Mouse (Mus musculus) liver, embryonic 14.5 days (tissue): Measurements from ENCODE around the gene Nudt22. TPM values are rescaled to one million over a fixed set of nuclear protein-coding genes. Genes with fewer than 3 reads are reported as not detected.

Experiments
- ATAC-seq: fragments of 200-750 bp; cut with Nextera tagmentation; 2 replicates; pipeline ENCODE4 v1.8.0; 2017; ENCODE audit warnings: moderate number of reproducible peaks, mild to moderate bottlenecking, moderate library complexity; ENCODE audit not compliant: insufficient read depth
- DNase-seq, 3 experiments: peaks; one replicate each; pipeline ENCODE4 v3.0.0-alpha.2; 2012 to 2013; ENCODE audit warnings: low read depth in 3 of 3, low spot score in 3 of 3
- H3K27ac ChIP-seq: fragments of 300-500 bp; sonication (generic); 2 replicates; pipeline ENCODE4 v1.5.1; 2014; ENCODE audit warnings: moderate library complexity, mild to moderate bottlenecking, control low read depth, inconsistent platforms
- H3K27me3 ChIP-seq: fragments of 300-500 bp; sonication (generic); 2 replicates; pipeline ENCODE4 v1.6.1; 2014; ENCODE audit warnings: mild to moderate bottlenecking, low read length, moderate library complexity; ENCODE audit not compliant: control insufficient read depth, insufficient read depth
- H3K36me3 ChIP-seq: fragments of 300-500 bp; sonication (generic); replicated peaks from 2 replicates; pipeline ENCODE4 v1.6.1; 2014; ENCODE audit warnings: low read depth; ENCODE audit not compliant: control insufficient read depth, insufficient read depth
- H3K4me1 ChIP-seq, 2 experiments: fragments of 200-500 bp in 1 of 2; fragments of 300-500 bp in 1 of 2; sonication (generic) in 1 of 2; replicated peaks; 2 replicates each; pipeline ENCODE4 v1.6.1; 2012 to 2014; ENCODE audit warnings: antibody characterized with exemption in 1 of 2, inconsistent platforms in 1 of 2, low read length in 1 of 2; ENCODE audit not compliant: control insufficient read depth in 2 of 2, insufficient read depth in 2 of 2
- H3K4me2 ChIP-seq: fragments of 300-500 bp; sonication (generic); 2 replicates; pipeline ENCODE4 v1.6.1; 2014; ENCODE audit warnings: low read depth, mild to moderate bottlenecking, control low read depth, moderate library complexity
- H3K4me3 ChIP-seq, 2 experiments: fragments of 200-500 bp in 1 of 2; fragments of 300-500 bp in 1 of 2; sonication (generic) in 1 of 2; 2 replicates each; pipeline ENCODE4 v1.5.1; 2012 to 2014; ENCODE audit warnings: low read depth in 2 of 2, low read length in 2 of 2, mild to moderate bottlenecking in 2 of 2, control low read depth in 1 of 2, inconsistent platforms in 1 of 2, moderate library complexity in 1 of 2; ENCODE audit not compliant: insufficient read depth in 1 of 2
- H3K9ac ChIP-seq: fragments of 300-500 bp; sonication (generic); replicated peaks from 2 replicates; pipeline ENCODE4 v1.6.1; 2014; ENCODE audit warnings: mild to moderate bottlenecking, control low read depth, moderate library complexity
- H3K9me3 ChIP-seq: fragments of 300-500 bp; sonication (generic); 2 replicates; pipeline ENCODE4 v1.6.1; 2016; ENCODE audit warnings: low read length, mixed read lengths; ENCODE audit not compliant: control insufficient read depth
- CTCF ChIP-seq: IDR thresholded peaks from 2 replicates; pipeline ENCODE4 v1.5.1; 2016; ENCODE audit warnings: antibody characterized with exemption, low read depth, control low read depth
- EP300 ChIP-seq: IDR thresholded peaks from 2 replicates; pipeline ENCODE4 v1.6.1; 2016; ENCODE audit warnings: antibody characterized with exemption, low read depth
- WGBS: fragments of 180-500 bp; shearing (Covaris S2); extraction: QIAGEN DNeasy Blood & Tissue Kit; methylation state at CpG from one replicate; pipeline ENCODE4 v1.1.7; 2014; ENCODE audit not compliant: insufficient replicate concordance; 5-methylcytosine and 5-hydroxymethylcytosine counted together
- polyA plus RNA-seq, 2 experiments: library from polyadenylated mRNA; depleted of rRNA in 1 of 2; stranded (reverse) in 1 of 2; unstranded in 1 of 2; fragments of >200 nt; fragmentation: Nextera tagmentation in 1 of 2; extraction: Ambion mirVana in 1 of 2; gene quantifications; 2 replicates each; pipeline versions ENCODE4 v1.2.1 to v1.2.3; 2012 to 2014

Gene Nudt22
- polyA plus RNA-seq, 2 experiments, result 6.8 to 9.7 TPM

GRCm38 (mm10) chr19:7019191-7019590 is 23.3 kb upstream of the Nudt22 start, which contains the start of gene Fermt3:
TSS of gene Fermt3 (minus strand) at chr19:7019469.
- H3K27me3 ChIP-seq, result no peaks in the 10 kb centered on the region
- 8% methylated on average over 5 of the region's 5 CpGs for whole genome bisulfite sequencing
- H3K4me3 ChIP-seq, result peak within 1 kb of the TSS; percentile 73 to 80
- peak; percentile 75 for ATAC-seq
- peak; percentile 61 to 71 (median 67) for DNase-seq
- TF ChIP-seq EP300, result peak; percentile 29; the same call in 1 of the 2 replicates
- TF ChIP-seq CTCF, result no peak; the same call in 1 of the 2 replicates
- H3K4me1 ChIP-seq, result peaks cover 19 to 29% of the 10 kb centered on the region in 2 experiments
- peak within 1 kb of the TSS; percentile 95 for H3K9ac ChIP-seq
- no peaks in the 10 kb centered on the region for H3K9me3 ChIP-seq
- H3K36me3 ChIP-seq, result peaks cover 51% of the 10 kb centered on the region
- H3K27ac ChIP-seq, result peak within 1 kb of the TSS; percentile 98
- peak within 1 kb of the TSS; percentile 98 for H3K4me2 ChIP-seq

GRCm38 (mm10) chr19:7018546-7018945 is 22.6 kb upstream of the Nudt22 start:
- H3K27me3 ChIP-seq, result no peaks in the 10 kb centered on the region
- H3K9ac ChIP-seq, result peak overlapping the region; percentile 95
- peaks cover 19 to 29% of the 10 kb centered on the region in 2 experiments for H3K4me1 ChIP-seq
- DNase-seq (no peak), ATAC-seq (peak; percentile 5; the same call in 1 of the 2 replicates)
- TF ChIP-seq CTCF (no peak), EP300 (no peak)
- H3K4me2 ChIP-seq, result peak overlapping the region; percentile 98
- no peaks in the 10 kb centered on the region for H3K9me3 ChIP-seq
- H3K36me3 ChIP-seq, result peaks cover 49% of the 10 kb centered on the region
- WGBS, result 10% methylated on average over 11 of the region's 11 CpGs
- peak overlapping the region; percentile 73 to 80 for H3K4me3 ChIP-seq
- H3K27ac ChIP-seq, result peak overlapping the region; percentile 98

- Histone ChIP-seq H3K9ac (peak overlapping the region; percentile 95), H3K27me3 (no peaks in the 10 kb centered on the region), H3K4me2 (peak overlapping the region; percentile 98), H3K4me3 (peak overlapping the region; percentile 73 to 80), H3K36me3 (peaks cover 49% of the 10 kb centered on the region), H3K4me1 (peaks cover 19 to 29% of the 10 kb centered on the region in 2 experiments), H3K27ac (peak overlapping the region; percentile 98), H3K9me3 (no peaks in the 10 kb centered on the region)
- 18% methylated on average over 12 of the region's 12 CpGs for WGBS
- peak; percentile 88 for TF ChIP-seq EP300
- 0 out of 2 replicates have a peak, but pooled peaks have one; percentile 11 for TF ChIP-seq CTCF
- peak; percentile 77 to 78 (median 78) for DNase-seq
- peak; percentile 87 for ATAC-seq
Measured at GRCm38 (mm10) chr19:7017541-7018457, 21.9 kb upstream of the Nudt22 start.

- peaks cover 28% of the 10 kb centered on the region for H3K36me3 ChIP-seq
- WGBS, result 82% methylated on average over 20 of the region's 20 CpGs
Measured at GRCm38 (mm10) chr19:7014481-7015135, 18.7 kb upstream of the Nudt22 start.

More at GRCm38 (mm10) chr19:7014481-7015135, 18.7 kb upstream of the Nudt22 start:
- Histone ChIP-seq H3K4me1 (peaks cover 14 to 22% of the 10 kb centered on the region in 2 experiments), H3K4me3 (no peak overlapping the region), H3K27ac (no peak overlapping the region), H3K9ac (no peak overlapping the region), H3K9me3 (no peaks in the 10 kb centered on the region), H3K4me2 (no peak overlapping the region), H3K27me3 (no peaks in the 10 kb centered on the region)
- ATAC-seq (no peak), DNase-seq (no peak)
- no peak for TF ChIP-seq EP300
- TF ChIP-seq CTCF, result no peak
